Mouse (Mus musculus): Measurements from ENCODE around the gene Fdxacb1.

GRCm38 (mm10) chr9:50774991-50775612 lies 7.1 kb downstream of the Fdxacb1 start, which contains the start of the genes Alg9 and 1110032A03Rik:
- TF ChIP-seq CTCF (IDR thresholded peaks at IDR 0.05; ENCODE audit: low read depth) (no peak), EP300 (IDR thresholded peaks at IDR 0.05; ENCODE audit: low read depth) (no peak)
